Mouse (Mus musculus) 3T3-L1 (cell line): ENCODE results near the gene Kcnj16.

Source experiments
- DNase-seq: peaks from one replicate; pipeline ENCODE4 v3.0.0-alpha.2; 2015; ENCODE audit warnings: low read depth, low spot score

The Kcnj16 gene

GRCm38 (mm10) chr11:111054854-111055822, 87.3 kb downstream of the Kcnj16 start:
- DNase-seq: no peak

GRCm38 (mm10) chr11:111056030-111056429, 88.2 kb downstream of the Kcnj16 start:
- DNase-seq: no peak

- no peak for DNase-seq
Observed at GRCm38 (mm10) chr11:111057435-111057834, 89.6 kb downstream of the Kcnj16 start.

GRCm38 (mm10) chr11:111059440-111059839, 91.6 kb downstream of the Kcnj16 start:
- DNase-seq: no peak

GRCm38 (mm10) chr11:111060216-111060615, 92.4 kb downstream of the Kcnj16 start:
- no peak for DNase-seq

- peak; percentile 28 for DNase-seq
Observed at GRCm38 (mm10) chr11:111064751-111065527, 97.1 kb downstream of the Kcnj16 start.

- peak; percentile 22 for DNase-seq
Observed at GRCm38 (mm10) chr11:111065635-111066298, 97.9 kb downstream of the Kcnj16 start, which contains the start of gene Kcnj2. Gene Kcnj2, plus strand, starts transcription at chr11:111066164.

GRCm38 (mm10) chr11:111066299-111066691, 98.5 kb downstream of the Kcnj16 start:
- no peak for DNase-seq

GRCm38 (mm10) chr11:111067787-111068186, 100.0 kb downstream of the Kcnj16 start:
- no peak for DNase-seq

GRCm38 (mm10) chr11:111070460-111070859, 102.6 kb downstream of the Kcnj16 start:
- DNase-seq: no peak

GRCm38 (mm10) chr11:111074131-111074530, 106.3 kb downstream of the Kcnj16 start:
- DNase-seq: no peak
